Mouse (Mus musculus): ENCODE data around the gene Ccdc34. TPM values are rescaled to one million over a fixed set of nuclear protein-coding genes. Genes with fewer than 3 reads are reported as not detected.
A peak's percentile ranks its signal among the peaks of the same experiment; 100 is the strongest.

Gene Ccdc34
- polyA plus RNA-seq, 1 experiment = 16.2 TPM

DNA sequence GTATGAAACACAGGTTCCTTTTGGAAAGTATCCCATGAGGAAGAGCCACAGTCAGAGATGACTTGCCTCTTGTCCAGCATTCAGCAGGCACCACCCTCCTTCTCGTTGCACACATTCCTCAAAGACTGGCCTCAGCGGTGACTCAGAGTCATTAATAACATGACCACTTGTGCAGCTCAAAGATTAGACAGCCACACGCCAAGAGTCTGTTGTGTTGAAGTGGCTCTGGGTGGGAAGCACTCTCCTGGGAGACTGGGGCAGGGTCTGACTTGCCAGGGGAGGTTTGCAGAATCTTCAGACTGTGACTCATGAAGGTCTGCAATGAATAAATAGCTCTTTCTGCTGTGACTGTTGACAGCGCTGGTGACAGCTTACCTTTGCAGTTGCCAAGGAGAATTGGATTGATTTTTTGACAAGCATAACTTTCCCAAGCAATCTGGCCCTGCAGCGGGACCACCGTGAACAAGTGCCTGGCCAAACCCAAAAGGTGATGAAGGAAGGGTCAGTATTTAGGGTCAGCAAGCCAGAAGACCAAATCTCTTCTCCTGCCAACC lies 168.9 kb downstream of the Ccdc34 start:
- H3K27ac ChIP-seq (ENCODE audit: control insufficient read depth, insufficient read depth, low read depth, low read length) = no peak overlapping the region
- no peak overlapping the region for H3K4me3 ChIP-seq (ENCODE audit: control insufficient read depth, low read depth, low read length)
- H3K36me3 ChIP-seq (ENCODE audit: control insufficient read depth, insufficient read depth, low read length) = no peaks in the 10 kb centered on the region
- H3K27me3 ChIP-seq (ENCODE audit: control insufficient read depth, insufficient read depth, low read length) = no peaks in the 10 kb centered on the region
- no peaks in the 10 kb centered on the region for H3K4me1 ChIP-seq (ENCODE audit: control insufficient read depth, insufficient read depth, low read length)
- TF ChIP-seq POLR2A (IDR thresholded peaks at IDR 0.05; ENCODE audit: control insufficient read depth, low read depth, low read length) (no peak), CTCF (IDR thresholded peaks at IDR 0.05; ENCODE audit: control insufficient read depth, insufficient read depth, insufficient replicate concordance, low read depth, low read length) (no peak)

- Histone ChIP-seq H3K4me3 (ENCODE audit: control insufficient read depth, low read depth, low read length) (no peak overlapping the region), H3K27ac (ENCODE audit: control insufficient read depth, insufficient read depth, low read depth, low read length) (no peak overlapping the region), H3K36me3 (ENCODE audit: control insufficient read depth, insufficient read depth, low read length) (no peaks in the 10 kb centered on the region), H3K27me3 (ENCODE audit: control insufficient read depth, insufficient read depth, low read length) (no peaks in the 10 kb centered on the region), H3K4me1 (ENCODE audit: control insufficient read depth, insufficient read depth, low read length) (no peaks in the 10 kb centered on the region)
- TF ChIP-seq CTCF (IDR thresholded peaks at IDR 0.05; ENCODE audit: control insufficient read depth, insufficient read depth, insufficient replicate concordance, low read depth, low read length) (no peak), POLR2A (IDR thresholded peaks at IDR 0.05; ENCODE audit: control insufficient read depth, low read depth, low read length) (no peak)
Measured at GRCm38 (mm10) chr2:110188696-110189397, 171.2 kb downstream of the Ccdc34 start.

GRCm38 (mm10) chr2:110190416-110190815 lies 172.8 kb downstream of the Ccdc34 start:
- no peaks in the 10 kb centered on the region for H3K4me1 ChIP-seq (ENCODE audit: control insufficient read depth, insufficient read depth, low read length)
- no peaks in the 10 kb centered on the region for H3K36me3 ChIP-seq (ENCODE audit: control insufficient read depth, insufficient read depth, low read length)

DNA sequence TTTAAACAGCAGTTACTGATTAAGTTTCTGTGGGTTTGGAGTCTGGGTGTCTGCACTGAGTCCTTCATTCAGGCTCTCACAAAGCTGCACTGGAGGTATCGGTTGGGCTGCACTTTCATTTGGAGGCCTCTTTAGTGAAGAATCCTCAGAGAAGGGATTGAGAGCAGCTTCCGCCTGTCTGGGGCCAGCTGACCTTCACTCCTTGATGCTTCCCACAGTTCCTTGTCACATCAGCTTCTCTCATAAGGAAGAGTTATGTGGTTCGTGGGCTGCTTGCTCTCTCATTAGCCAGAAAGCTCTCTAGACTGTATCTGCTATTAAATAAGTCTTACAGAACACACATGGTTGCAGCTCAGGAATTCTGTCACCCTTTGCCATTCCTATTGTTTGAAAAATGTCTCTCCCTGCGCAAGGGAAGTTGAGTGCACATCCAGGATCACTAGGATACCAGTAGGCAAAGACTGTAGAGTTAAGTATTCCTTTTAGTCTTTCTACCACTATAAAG lies 173.6 kb downstream of the Ccdc34 start:
- 0 out of 2 replicates have a peak overlapping the region, but pooled peaks have one; percentile 12 for H3K27ac ChIP-seq (ENCODE audit: control insufficient read depth, insufficient read depth, low read depth, low read length)
- H3K27me3 ChIP-seq (ENCODE audit: control insufficient read depth, insufficient read depth, low read length) = no peaks in the 10 kb centered on the region
- no peaks in the 10 kb centered on the region for H3K36me3 ChIP-seq (ENCODE audit: control insufficient read depth, insufficient read depth, low read length)
- H3K4me1 ChIP-seq (ENCODE audit: control insufficient read depth, insufficient read depth, low read length) = no peaks in the 10 kb centered on the region
- H3K4me3 ChIP-seq (ENCODE audit: control insufficient read depth, low read depth, low read length) = no peak overlapping the region
- TF ChIP-seq POLR2A (IDR thresholded peaks at IDR 0.05; ENCODE audit: control insufficient read depth, low read depth, low read length) (no peak), CTCF (IDR thresholded peaks at IDR 0.05; ENCODE audit: control insufficient read depth, insufficient read depth, insufficient replicate concordance, low read depth, low read length) (no peak)

More at GRCm38 (mm10) chr2:110190416-110190815, 172.8 kb downstream of the Ccdc34 start:
- no peak overlapping the region for H3K4me3 ChIP-seq (ENCODE audit: control insufficient read depth, low read depth, low read length)
- H3K27me3 ChIP-seq (ENCODE audit: control insufficient read depth, insufficient read depth, low read length) = no peaks in the 10 kb centered on the region
- 0 out of 2 replicates have a peak overlapping the region, but pooled peaks have one; percentile 49 for H3K27ac ChIP-seq (ENCODE audit: control insufficient read depth, insufficient read depth, low read depth, low read length)
- no peak for TF ChIP-seq CTCF (IDR thresholded peaks at IDR 0.05; ENCODE audit: control insufficient read depth, insufficient read depth, insufficient replicate concordance, low read depth, low read length)
- TF ChIP-seq POLR2A (IDR thresholded peaks at IDR 0.05; ENCODE audit: control insufficient read depth, low read depth, low read length) = no peak

- no peaks in the 10 kb centered on the region for H3K27me3 ChIP-seq (ENCODE audit: control insufficient read depth, insufficient read depth, low read length)
- no peak overlapping the region for H3K4me3 ChIP-seq (ENCODE audit: control insufficient read depth, low read depth, low read length)
- peak overlapping the region; percentile 78 for H3K27ac ChIP-seq (ENCODE audit: control insufficient read depth, insufficient read depth, low read depth, low read length)
- TF ChIP-seq CTCF (IDR thresholded peaks at IDR 0.05; ENCODE audit: control insufficient read depth, insufficient read depth, insufficient replicate concordance, low read depth, low read length) (no peak), POLR2A (IDR thresholded peaks at IDR 0.05; ENCODE audit: control insufficient read depth, low read depth, low read length) (no peak)
- no peaks in the 10 kb centered on the region for H3K4me1 ChIP-seq (ENCODE audit: control insufficient read depth, insufficient read depth, low read length)
- H3K36me3 ChIP-seq (ENCODE audit: control insufficient read depth, insufficient read depth, low read length) = no peaks in the 10 kb centered on the region
Measured at GRCm38 (mm10) chr2:110191965-110192701, 174.5 kb downstream of the Ccdc34 start.

DNA sequence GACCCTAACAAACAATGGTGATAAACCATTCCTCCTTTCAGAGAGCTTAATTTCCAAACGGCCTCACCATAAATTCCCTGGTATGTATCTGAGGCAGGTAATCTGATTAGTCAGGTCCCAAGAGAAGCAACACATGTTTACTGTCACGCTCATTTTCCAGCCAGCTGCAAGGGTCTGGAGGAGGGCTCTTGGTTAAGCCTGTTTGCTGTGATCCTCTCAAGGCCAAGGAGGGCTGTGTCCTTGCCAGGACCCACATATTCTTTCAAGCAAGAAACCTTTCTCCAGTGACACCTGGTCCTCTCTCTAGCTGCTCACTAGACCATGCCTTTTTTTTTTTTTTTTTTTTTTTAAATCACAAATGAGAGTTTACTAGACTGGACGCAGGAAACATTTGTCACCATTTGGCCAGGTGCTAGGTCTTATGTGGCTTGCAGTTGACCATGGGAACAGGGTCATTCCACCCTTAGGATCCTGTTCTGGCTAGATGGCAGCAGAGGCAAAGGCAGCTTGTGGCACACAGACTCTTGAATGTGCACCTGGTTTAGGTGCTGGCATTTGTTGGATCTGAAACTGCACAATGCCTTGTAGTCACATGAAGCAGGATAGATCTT lies 175.2 kb downstream of the Ccdc34 start:
- H3K36me3 ChIP-seq (ENCODE audit: control insufficient read depth, insufficient read depth, low read length) = no peaks in the 10 kb centered on the region
- no peaks in the 10 kb centered on the region for H3K27me3 ChIP-seq (ENCODE audit: control insufficient read depth, insufficient read depth, low read length)
- TF ChIP-seq POLR2A (IDR thresholded peaks at IDR 0.05; ENCODE audit: control insufficient read depth, low read depth, low read length) (no peak), CTCF (IDR thresholded peaks at IDR 0.05; ENCODE audit: control insufficient read depth, insufficient read depth, insufficient replicate concordance, low read depth, low read length) (no peak)
- H3K27ac ChIP-seq (ENCODE audit: control insufficient read depth, insufficient read depth, low read depth, low read length) = peak overlapping the region; percentile 78
- no peak overlapping the region for H3K4me3 ChIP-seq (ENCODE audit: control insufficient read depth, low read depth, low read length)
- no peaks in the 10 kb centered on the region for H3K4me1 ChIP-seq (ENCODE audit: control insufficient read depth, insufficient read depth, low read length)

All from testis, adult 2 months (tissue).